Mouse (Mus musculus) T-helper 17 cell (primary cell): ENCODE measurements at regions not wholly inside any gene's neighbourhood (a gene's known extent, or its start where the extent isn't known, plus 50 kb on each side); places are given as distances from the start of the nearest gene placed in this dataset.

ENCODE experiments used
- in situ Hi-C, 2 experiments: fragments of 300-600 bp; cut with MboI, MseI; formaldehyde crosslinking; loops; 1 replicate in 1 of 2; 2 replicates in 1 of 2; pipeline ENCODE4 v1.15.1; 2025; ENCODE audit warnings: high pct_unique_total_duplicates in 2 of 2

DNA sequence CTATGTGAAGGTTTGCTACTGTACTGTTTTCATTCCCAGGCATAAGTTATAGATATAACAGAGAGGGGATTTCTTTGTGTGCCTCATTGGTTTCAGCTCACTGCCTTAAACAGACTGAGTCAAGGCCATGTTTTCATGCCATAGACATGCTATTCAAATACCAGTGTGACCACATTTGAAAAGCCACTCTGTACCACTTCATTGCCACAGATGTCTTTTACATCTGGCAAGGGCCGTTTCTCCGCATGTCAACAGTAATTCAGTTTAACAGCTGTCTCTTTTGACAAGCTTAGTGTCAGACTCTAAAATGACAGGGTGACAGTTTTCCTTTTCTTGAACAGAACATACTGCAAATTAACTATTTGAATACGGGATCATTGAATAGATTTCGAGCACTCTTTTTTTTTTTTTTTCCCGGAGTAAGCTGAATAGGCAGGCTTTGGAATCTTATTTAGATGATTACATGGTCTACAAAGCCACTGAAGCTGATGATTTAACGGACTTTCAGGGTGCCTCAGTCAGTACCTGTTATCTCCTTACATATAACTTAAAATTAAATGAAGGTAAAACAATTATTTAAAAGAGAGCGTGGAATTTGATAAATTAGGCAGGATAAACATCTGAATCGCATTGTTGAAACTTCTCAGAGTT is 229.4 kb upstream of the Pou3f4 start:
- in situ Hi-C loops: loop anchor here in 1 of 2 experiments (25.0 kb wide), 1 partner anchor 428 kb away; no protein-coding TSS in a partner anchor
